Mouse (Mus musculus) myocyte (in vitro differentiated cells): ENCODE results near the gene Wdr74. TPM values are rescaled to one million over a fixed set of nuclear protein-coding genes. Genes with fewer than 3 reads are reported as not detected.

Experiments
- H3K27me3 ChIP-seq: one replicate; pipeline ENCODE4 v1.6.1; 2011; ENCODE audit not compliant: control insufficient read depth, insufficient read depth, insufficient read length
- H3K36me3 ChIP-seq: one replicate; pipeline ENCODE4 v1.6.1; 2011; ENCODE audit not compliant: control insufficient read depth, insufficient read depth
- H3K4me2 ChIP-seq: one replicate; pipeline ENCODE4 v1.6.1; 2011; ENCODE audit warnings: low read depth, control low read depth
- H3K4me3 ChIP-seq: one replicate; pipeline ENCODE4 v1.5.1; 2011; ENCODE audit warnings: mild to moderate bottlenecking, control low read depth, moderate library complexity
- H3K79me2 ChIP-seq: one replicate; pipeline ENCODE4 v1.6.1; 2011; ENCODE audit not compliant: control insufficient read depth, insufficient read depth
- H3ac ChIP-seq: one replicate; pipeline ENCODE4 v1.6.1; 2011; ENCODE audit not compliant: control insufficient read depth, insufficient read length
- CEBPB ChIP-seq: IDR thresholded peaks from 2 replicates; pipeline ENCODE4 v1.6.1; 2011; ENCODE audit warnings: mild to moderate bottlenecking, moderate library complexity; ENCODE audit not compliant: poor library complexity, insufficient read depth, severe bottlenecking
- E2F4 ChIP-seq: IDR thresholded peaks from one replicate; pipeline ENCODE4 v1.6.1; 2011; ENCODE audit warnings: mild to moderate bottlenecking, control low read depth, moderate library complexity; ENCODE audit not compliant: insufficient read depth
- MAX ChIP-seq: IDR thresholded peaks from one replicate; pipeline ENCODE4 v1.6.1; 2011; ENCODE audit warnings: low read depth, mild to moderate bottlenecking, control low read depth
- MYOD1 ChIP-seq, 3 experiments: IDR thresholded peaks; one replicate each; pipeline ENCODE4 v1.6.1; 2011; ENCODE audit warnings: control low read depth in 2 of 3, low read depth in 2 of 3, mild to moderate bottlenecking in 2 of 3, moderate library complexity in 1 of 3; ENCODE audit not compliant: insufficient read length in 2 of 3, control insufficient read depth in 1 of 3
- MYOG ChIP-seq, 3 experiments: IDR thresholded peaks; one replicate each; pipeline ENCODE4 v1.6.1; 2011; ENCODE audit warnings: control low read depth in 2 of 3, low read depth in 2 of 3, mild to moderate bottlenecking in 2 of 3; ENCODE audit not compliant: insufficient read length in 2 of 3, control insufficient read depth in 1 of 3, insufficient read depth in 1 of 3
- POLR2A ChIP-seq: IDR thresholded peaks from one replicate; pipeline ENCODE4 v1.6.1; 2011; ENCODE audit warnings: low read depth, mild to moderate bottlenecking, control low read depth, moderate library complexity; ENCODE audit not compliant: insufficient read length
- POLR2AphosphoS2 ChIP-seq: IDR thresholded peaks from one replicate; pipeline ENCODE4 v1.6.1; 2011; ENCODE audit warnings: low read depth, control low read depth; ENCODE audit not compliant: insufficient read length
- REST ChIP-seq: IDR thresholded peaks from one replicate; pipeline ENCODE4 v1.6.1; 2011; ENCODE audit warnings: mild to moderate bottlenecking, control low read depth, moderate library complexity; ENCODE audit not compliant: insufficient read depth, insufficient read length
- SRF ChIP-seq: IDR thresholded peaks from one replicate; pipeline ENCODE4 v1.6.1; 2011; ENCODE audit warnings: low read depth; ENCODE audit not compliant: control insufficient read depth, insufficient read length
- TCF12 ChIP-seq: IDR thresholded peaks from one replicate; pipeline ENCODE4 v1.6.1; 2011; ENCODE audit warnings: mild to moderate bottlenecking, control low read depth; ENCODE audit not compliant: poor library complexity, insufficient read depth, severe bottlenecking
- TCF3 ChIP-seq: IDR thresholded peaks from one replicate; pipeline ENCODE4 v1.6.1; 2011; ENCODE audit warnings: low read depth, control low read depth; ENCODE audit not compliant: insufficient read length
- USF1 ChIP-seq: IDR thresholded peaks from one replicate; pipeline ENCODE4 v1.6.1; 2011; ENCODE audit warnings: low read depth, mild to moderate bottlenecking, control low read depth, moderate library complexity
- polyA plus RNA-seq: library from polyadenylated mRNA; unstranded; fragments of >200 nt; fragmentation: generic; extraction: Trizol; gene quantifications from one replicate; pipeline ENCODE4 v1.2.1, GENCODE M21; 2012; ENCODE audit warnings: missing spikeins

The Wdr74 gene
- polyA plus RNA-seq, 1 experiment, result 109 TPM

DNA sequence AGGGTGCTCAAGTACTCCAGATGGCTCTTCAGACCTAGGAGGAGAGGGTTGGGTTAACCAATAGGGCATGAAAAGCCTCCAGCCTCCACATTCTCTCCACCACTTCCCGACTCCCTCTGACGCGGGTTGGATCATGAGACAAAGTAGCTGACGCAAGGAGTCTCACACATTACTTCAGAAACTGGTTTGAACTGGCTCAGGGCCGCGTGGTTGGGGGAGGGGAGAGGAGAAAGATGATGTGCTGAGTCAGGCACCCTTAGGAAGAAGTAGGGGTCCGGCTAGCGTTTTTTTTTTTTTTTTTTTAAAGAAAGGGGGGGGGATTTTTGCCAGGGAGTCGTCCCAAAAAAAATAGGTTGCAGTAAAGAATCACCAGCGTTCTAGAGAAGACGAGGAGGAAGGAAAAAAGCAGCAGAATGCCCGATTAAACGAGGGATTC lies 22.7 kb upstream of the Wdr74 start:
- peaks cover 47% of the 10 kb centered on the region for H3K36me3 ChIP-seq
- peak overlapping the region; percentile 95 for H3K4me2 ChIP-seq
- H3ac ChIP-seq, result peak overlapping the region; percentile 68
- TF ChIP-seq SRF, result no peak
- no peak for TF ChIP-seq TCF3
- TF ChIP-seq E2F4, result no peak
- no peak for TF ChIP-seq MYOG (IDR thresholded peaks at IDR 0.05; ENCODE audit: control insufficient read depth in 1 of 3, insufficient read depth in 1 of 3, insufficient read length in 2 of 3, low read depth in 2 of 3)
- TF ChIP-seq POLR2A, result no peak
- peak; percentile 55 for TF ChIP-seq POLR2AphosphoS2
- peak; percentile 92 for TF ChIP-seq CEBPB
- no peak for TF ChIP-seq USF1
- peak; percentile 91 for TF ChIP-seq MAX
- TF ChIP-seq MYOD1 (IDR thresholded peaks at IDR 0.05; ENCODE audit: control insufficient read depth in 1 of 3, insufficient read length in 2 of 3, low read depth in 2 of 3), result no peak
- TF ChIP-seq REST, result no peak
- no peak for TF ChIP-seq TCF12
- H3K79me2 ChIP-seq, result peaks cover 70% of the 10 kb centered on the region
- H3K4me3 ChIP-seq, result peak overlapping the region; percentile 93
- no peaks in the 10 kb centered on the region for H3K27me3 ChIP-seq

DNA sequence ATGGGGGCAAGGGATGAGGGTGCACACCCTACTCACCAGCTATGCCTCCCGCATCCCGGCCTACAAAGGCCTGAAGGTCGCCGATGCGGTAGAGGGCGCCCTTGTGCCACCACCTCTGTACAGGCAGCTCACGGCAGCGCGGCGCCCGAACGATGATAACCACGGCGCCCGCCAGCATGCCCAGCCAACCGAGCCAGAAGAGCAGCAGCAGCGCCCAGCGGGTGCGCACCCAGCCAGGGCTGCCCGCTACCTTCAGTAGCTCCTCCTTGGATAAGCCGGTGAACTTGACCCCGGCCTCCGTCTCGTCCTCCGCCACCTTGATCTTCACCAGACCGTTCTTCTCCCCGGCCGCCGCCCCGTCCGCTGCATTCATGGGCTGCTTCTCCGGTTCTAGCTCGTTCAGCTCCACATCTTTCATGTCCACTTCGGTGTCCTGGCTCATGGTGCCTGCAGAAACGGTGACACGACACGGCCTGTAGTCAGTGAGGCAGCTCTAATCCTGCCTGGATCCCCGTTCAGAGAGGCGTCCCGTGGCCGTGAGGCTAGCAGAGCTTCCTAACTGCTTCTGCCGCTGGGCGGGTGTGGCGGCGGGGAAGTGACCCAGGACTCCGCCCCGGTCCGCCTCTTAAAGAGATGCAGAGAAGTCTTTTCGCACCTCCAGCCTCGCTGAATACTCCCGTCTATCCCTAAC lies 22.2 kb upstream of the Wdr74 start:
- peaks cover 42% of the 10 kb centered on the region for H3K36me3 ChIP-seq
- peak overlapping the region; percentile 80 for H3K4me2 ChIP-seq
- peak overlapping the region; percentile 68 for H3ac ChIP-seq
- peak overlapping the region; percentile 93 for H3K4me3 ChIP-seq
- peaks cover 70% of the 10 kb centered on the region for H3K79me2 ChIP-seq
- TF ChIP-seq E2F4 (no peak), POLR2AphosphoS2 (peak; percentile 100), SRF (peak; percentile 11), MYOD1 (IDR thresholded peaks at IDR 0.05; ENCODE audit: control insufficient read depth in 1 of 3, insufficient read length in 2 of 3, low read depth in 2 of 3) (peak in 1 of 3 experiments; percentile 6), POLR2A (peak; percentile 97), USF1 (no peak)
- H3K27me3 ChIP-seq, result no peaks in the 10 kb centered on the region

DNA sequence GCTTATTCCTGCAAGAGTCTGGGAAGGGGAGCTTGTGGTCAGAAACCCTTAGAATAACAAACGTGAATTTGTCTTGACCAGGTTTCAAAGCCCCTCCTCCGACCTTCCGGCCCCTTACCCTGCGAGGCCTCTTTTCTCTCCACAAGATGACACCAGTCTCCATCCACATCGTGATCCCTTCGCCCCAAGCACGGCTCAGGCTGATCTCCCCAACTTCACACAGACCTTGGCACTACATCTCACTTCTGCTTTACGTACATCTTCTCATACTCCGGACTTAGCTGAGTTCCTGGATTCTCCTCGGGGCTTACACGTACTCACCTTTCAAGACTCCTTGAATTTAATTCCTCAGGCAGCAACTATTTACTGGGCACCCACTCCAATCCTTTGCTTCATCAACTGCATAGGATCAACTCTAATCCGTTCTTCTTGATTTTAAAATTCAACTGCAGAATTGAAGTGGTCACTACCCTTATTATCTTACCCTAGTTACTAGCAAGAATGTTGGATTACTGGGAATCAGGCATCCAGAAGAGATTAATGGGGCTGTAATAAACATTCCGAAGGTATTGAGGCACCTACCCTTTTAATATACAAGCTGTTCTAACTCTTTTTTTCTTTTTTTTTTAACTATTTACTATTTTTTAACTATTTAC lies 21.5 kb upstream of the Wdr74 start:
- no peaks in the 10 kb centered on the region for H3K27me3 ChIP-seq
- H3K4me3 ChIP-seq, result peak overlapping the region; percentile 93
- H3K79me2 ChIP-seq, result peaks cover 77% of the 10 kb centered on the region
- H3ac ChIP-seq, result peak overlapping the region; percentile 68
- TF ChIP-seq REST, result no peak
- TF ChIP-seq MAX, result no peak
- no peak for TF ChIP-seq MYOG (IDR thresholded peaks at IDR 0.05; ENCODE audit: control insufficient read depth in 1 of 3, insufficient read depth in 1 of 3, insufficient read length in 2 of 3, low read depth in 2 of 3)
- TF ChIP-seq SRF, result no peak
- no peak for TF ChIP-seq POLR2A
- TF ChIP-seq TCF12, result no peak
- TF ChIP-seq CEBPB, result no peak
- TF ChIP-seq E2F4, result no peak
- no peak for TF ChIP-seq MYOD1 (IDR thresholded peaks at IDR 0.05; ENCODE audit: control insufficient read depth in 1 of 3, insufficient read length in 2 of 3, low read depth in 2 of 3)
- TF ChIP-seq USF1, result no peak
- TF ChIP-seq POLR2AphosphoS2, result no peak
- no peak for TF ChIP-seq TCF3
- H3K36me3 ChIP-seq, result peaks cover 35% of the 10 kb centered on the region
- H3K4me2 ChIP-seq, result peak overlapping the region; percentile 80

DNA sequence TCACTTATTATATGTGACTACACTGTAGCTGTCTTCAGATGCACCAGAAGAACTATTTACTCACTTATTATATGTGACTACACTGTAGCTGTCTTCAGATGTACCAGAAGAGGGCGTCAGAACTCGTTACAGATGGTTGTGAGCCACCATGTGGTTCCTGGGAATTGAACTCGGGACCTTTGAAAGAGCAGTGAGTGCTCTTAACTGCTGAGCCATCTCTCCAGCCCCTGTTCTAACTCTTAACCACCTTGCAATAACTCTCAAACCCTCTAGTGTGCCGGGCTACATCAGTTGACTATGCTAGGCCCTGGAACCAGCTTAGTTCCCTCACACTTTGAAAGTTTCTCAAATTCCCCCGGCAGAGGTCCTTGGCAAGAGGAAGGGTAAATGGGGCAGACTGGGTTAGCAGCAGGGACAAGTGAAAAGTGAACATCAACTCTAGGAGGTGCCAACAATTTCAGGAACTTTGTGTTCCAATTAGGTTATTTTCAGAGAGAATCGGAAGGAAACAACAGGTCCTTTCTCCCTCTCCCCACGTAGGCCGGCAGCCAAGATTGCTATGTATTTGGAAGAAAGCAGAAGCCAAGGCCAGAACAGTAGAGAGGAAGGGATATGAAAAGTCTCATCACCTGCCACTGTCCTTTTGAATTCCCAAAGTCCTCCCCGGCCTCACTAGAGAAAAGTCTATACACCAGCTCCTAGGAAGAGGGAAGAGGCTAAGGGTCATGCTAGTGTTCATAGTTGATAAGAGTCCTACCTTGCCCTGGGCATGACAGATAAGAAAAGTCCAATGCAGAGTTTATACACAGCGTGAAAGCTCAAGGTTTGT lies 20.8 kb upstream of the Wdr74 start:
- H3K79me2 ChIP-seq, result peaks cover 75% of the 10 kb centered on the region
- H3K4me3 ChIP-seq, result peak overlapping the region; percentile 93
- H3K36me3 ChIP-seq, result peaks cover 28% of the 10 kb centered on the region
- no peak overlapping the region for H3ac ChIP-seq
- no peaks in the 10 kb centered on the region for H3K27me3 ChIP-seq
- H3K4me2 ChIP-seq, result peak overlapping the region; percentile 80
- TF ChIP-seq POLR2A, result no peak
- no peak for TF ChIP-seq E2F4
- TF ChIP-seq REST, result no peak
- TF ChIP-seq USF1, result no peak
- TF ChIP-seq TCF12, result no peak
- TF ChIP-seq MYOG (IDR thresholded peaks at IDR 0.05; ENCODE audit: control insufficient read depth in 1 of 3, insufficient read depth in 1 of 3, insufficient read length in 2 of 3, low read depth in 2 of 3), result no peak
- no peak for TF ChIP-seq MYOD1 (IDR thresholded peaks at IDR 0.05; ENCODE audit: control insufficient read depth in 1 of 3, insufficient read length in 2 of 3, low read depth in 2 of 3)
- no peak for TF ChIP-seq MAX
- no peak for TF ChIP-seq POLR2AphosphoS2
- no peak for TF ChIP-seq CEBPB
- TF ChIP-seq TCF3, result no peak
- no peak for TF ChIP-seq SRF
